Mouse (Mus musculus) C2C12 (cell line): ENCODE results near the gene Gm13871.
"Not testable (repeated sequence)": the region's sequence is repeated elsewhere in the genome, so short reads cannot be mapped to it uniquely, and the experiment has no call there.

Experiments
- CTCF ChIP-seq: IDR thresholded peaks from one replicate; pipeline ENCODE4 v1.5.1; 2011; ENCODE audit not compliant: control insufficient read depth, insufficient read depth, insufficient read length
- MAX ChIP-seq: IDR thresholded peaks from one replicate; pipeline ENCODE4 v1.6.1; 2011; ENCODE audit warnings: mild to moderate bottlenecking, control low read depth
- MYOD1 ChIP-seq: IDR thresholded peaks from one replicate; pipeline ENCODE4 v1.6.1; 2011; ENCODE audit warnings: low read depth; ENCODE audit not compliant: control insufficient read depth, insufficient read length
- USF1 ChIP-seq: IDR thresholded peaks from one replicate; pipeline ENCODE4 v1.6.1; 2011; ENCODE audit warnings: low read depth, mild to moderate bottlenecking, control low read depth, moderate library complexity

GRCm38 (mm10) chr4:73905853-73906252 lies at the start of gene Gm13871:
- TF ChIP-seq CTCF, MYOD1, MAX, USF1: not testable (repeated sequence)
